11 mouse cellular contexts compared by ENCODE assay signal in the genomic region with DNA sequence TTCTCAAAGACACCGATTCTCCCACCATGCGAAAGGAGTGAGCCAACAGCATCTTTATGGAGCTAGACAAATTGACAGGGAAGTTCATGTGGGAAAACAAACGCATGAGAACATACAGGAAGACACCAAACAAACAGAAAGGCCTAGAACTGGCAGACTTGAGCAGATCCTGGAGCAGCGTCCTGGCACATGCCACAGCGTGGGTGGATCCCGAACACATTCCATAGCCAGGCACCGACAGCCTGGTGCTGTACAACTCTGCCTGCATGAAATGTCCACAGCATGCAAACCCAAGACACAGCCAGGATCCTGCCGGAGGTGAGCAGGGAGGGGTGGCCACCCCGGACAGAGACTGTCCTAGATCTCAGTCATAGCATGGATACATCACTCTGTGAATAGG.
DNase-seq lines count a peak whose midpoint lies in the region; ATAC-seq lines count a peak whose summit lies in the region.
"Had no signal": no experiment of that assay in that cellular context is flagged by ENCODE, and none has a peak within 500 bp of the region (broad histone marks: within the 10 kb centered on the region; RNA-seq: fewer than 3 reads in every experiment).

No protein-coding gene starts in this region.

- H3K9me3 ChIP-seq in heart, embryonic 12.5 days (replicated peaks) = no peaks in the 10 kb centered on the region
- H3K9me3 ChIP-seq: neural tube, embryonic 13.5 days had no signal

- DNase-seq in frontal cortex, postnatal 25 days (ENCODE audit: low spot score in 2 of 2) = no peak
- peak; percentile 91 for DNase-seq in brain, adult 2 months (ENCODE audit: low read depth, low spot score)
- DNase-seq in cerebellum, postnatal 14 days = peak; percentile 40 to 53
- DNase-seq in left cerebral cortex, postnatal 14 days (ENCODE audit: low spot score in 2 of 2) = peak; percentile 39 to 85
- DNase-seq in testis, postnatal 14 days (ENCODE audit: low spot score) = no peak
- no peak for DNase-seq in kidney, adult 11 months
- DNase-seq: lung, adult 18-20 months had no signal

- peak; percentile 86 for ATAC-seq in frontal cortex, adult (ENCODE audit: low TSS enrichment)
- ATAC-seq in heart, embryonic 12.5 days (ENCODE audit: insufficient number of reproducible peaks, low FRiP score) = no peak

- no peaks in the 10 kb centered on the region for H3K36me3 ChIP-seq in heart, embryonic 12.5 days
- H3K36me3 ChIP-seq: neural tube, embryonic 13.5 days had no signal

- H3K4me3 ChIP-seq in heart, embryonic 12.5 days = no peak overlapping the region
- H3K4me3 ChIP-seq: megakaryocyte, embryonic 14.5 days; neural tube, embryonic 13.5 days had no signal

- H3K4me1 ChIP-seq in heart, embryonic 12.5 days (replicated peaks) = peaks cover 22% of the 10 kb centered on the region
- H3K4me1 ChIP-seq: megakaryocyte, embryonic 14.5 days had no signal

- no peak overlapping the region for H3K9ac ChIP-seq in heart, embryonic 12.5 days
- H3K9ac ChIP-seq: neural tube, embryonic 13.5 days had no signal

- H3K4me2 ChIP-seq in heart, embryonic 12.5 days = no peak overlapping the region
- H3K4me2 ChIP-seq: neural tube, embryonic 13.5 days had no signal

- H3K27me3 ChIP-seq in heart, embryonic 12.5 days (replicated peaks) = no peaks in the 10 kb centered on the region
- H3K27me3 ChIP-seq: neural tube, embryonic 13.5 days had no signal

- intact Hi-C loops in left cerebral cortex, postnatal 14 days (cut with DNase I) = no loop called here

- H3K27ac ChIP-seq in heart, embryonic 12.5 days (ENCODE audit: poor library complexity, severe bottlenecking) = no peak overlapping the region
- H3K27ac ChIP-seq: neural tube, embryonic 13.5 days had no signal

- WGBS in heart, embryonic 12.5 days = 80% methylated on average over 9 of the region's 9 CpGs

Comparison
In these comparisons a context has a peak if more than half of its experiments do, and no peak if none do; other contexts are left out.
1. DNase-seq: peak in brain, adult 2 months (single experiment), cerebellum, postnatal 14 days (2 of 2) and left cerebral cortex, postnatal 14 days (2 of 2); none in frontal cortex, postnatal 25 days (0 of 2), testis, postnatal 14 days (single experiment) and kidney, adult 11 months (single experiment).